Comparison of ENCODE assay signal across 8 mouse cellular contexts in the genomic region with DNA sequence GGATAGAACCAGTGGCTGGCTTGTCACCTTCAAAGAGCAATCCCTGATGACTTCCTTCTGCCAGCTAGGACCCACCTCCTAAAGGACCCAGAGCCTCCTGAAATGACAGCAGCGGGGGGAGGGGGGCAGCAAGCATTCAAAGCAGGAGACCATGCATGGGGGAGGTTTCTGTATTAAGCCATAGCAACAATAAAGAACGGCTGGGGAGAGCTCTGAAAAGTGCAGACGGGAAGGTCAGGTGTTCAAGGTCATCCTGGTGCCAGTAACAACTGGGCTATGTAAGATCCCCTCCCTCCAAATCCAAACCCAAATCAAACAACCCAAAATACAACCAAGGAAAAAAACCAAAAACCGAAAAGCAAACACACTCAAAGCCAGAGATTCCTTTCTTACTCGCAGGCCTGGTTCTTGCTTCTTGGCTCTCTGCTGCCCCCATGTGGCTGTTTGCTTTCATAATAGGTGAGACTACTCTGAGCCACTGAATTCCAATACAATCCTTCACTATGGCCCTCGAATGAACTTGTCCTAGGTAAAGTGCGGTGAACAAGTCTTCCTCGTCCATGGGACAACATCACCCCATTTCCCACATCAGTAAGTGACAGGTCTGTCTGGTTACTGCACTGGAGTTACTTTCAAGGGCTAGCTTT. TPM values are rescaled to one million over a fixed set of nuclear protein-coding genes. Genes with fewer than 3 reads are reported as not detected.
DNase-seq lines count a peak whose midpoint lies in the region; ATAC-seq and TF ChIP-seq lines count a peak whose summit lies in the region.

No protein-coding gene starts in this region.

- WGBS in hindbrain, postnatal 0 days, result 19% methylated on average over 8 of the region's 8 CpGs

- peak; percentile 91 for TF ChIP-seq CTCF in hindbrain, postnatal 0 days (IDR thresholded peaks at IDR 0.05; ENCODE audit: low read depth)

- DNase-seq in WW6 (ENCODE audit: low read depth, low spot score), result peak; percentile 68
- peak; percentile 78 to 82 for DNase-seq in cerebellum, postnatal 36 days
- peak; percentile 93 for DNase-seq in gastrocnemius, postnatal 10 days
- peak; percentile 92 for DNase-seq in hindbrain, postnatal 0 days (ENCODE audit: low spot score)
- DNase-seq in left cerebral cortex, adult 11 months (ENCODE audit: low spot score), result peak; percentile 51
- DNase-seq in right cerebral cortex, postnatal 10 days (ENCODE audit: low spot score in 2 of 2), result peak; percentile 88 to 93
- peak; percentile 67 for DNase-seq in urinary bladder, postnatal 10 days (ENCODE audit: low spot score)

- 0 out of 2 replicates have a peak overlapping the region, but pooled peaks have one; percentile 13 for H3K4me2 ChIP-seq in hindbrain, postnatal 0 days (ENCODE audit: low read depth, low read length)

- no peaks in the 10 kb centered on the region for H3K27me3 ChIP-seq in hindbrain, postnatal 0 days (ENCODE audit: insufficient read depth, low read length)

- no peak overlapping the region for H3K9ac ChIP-seq in hindbrain, postnatal 0 days (replicated peaks; ENCODE audit: low read length)

- H3K27ac ChIP-seq in hindbrain, postnatal 0 days, result no peak overlapping the region

- H3K4me3 ChIP-seq in hindbrain, postnatal 0 days (ENCODE audit: low read length), result no peak overlapping the region

- no peaks in the 10 kb centered on the region for H3K9me3 ChIP-seq in hindbrain, postnatal 0 days (ENCODE audit: low read length)

- no peaks in the 10 kb centered on the region for H3K36me3 ChIP-seq in hindbrain, postnatal 0 days (ENCODE audit: insufficient read depth, low read length)

- peak; percentile 80 for ATAC-seq in hindbrain, postnatal 0 days
- peak; percentile 79 for ATAC-seq in megakaryocyte, adult 5-6 weeks (ENCODE audit: poor library complexity, severe bottlenecking)

- no peaks in the 10 kb centered on the region for H3K4me1 ChIP-seq in hindbrain, postnatal 0 days (ENCODE audit: insufficient read depth, low read length)

RNA-seq across cellular contexts. Expression of gene Olfr1396, which starts 11.5 kb away (rescaled TPM):
- total RNA-seq in gastrocnemius, postnatal 10 days (2021), result not detected
- total RNA-seq in hindbrain, postnatal 0 days (2014; rRNA removed), result not detected in 2 replicates
- polyA plus RNA-seq in hindbrain, postnatal 0 days (2015; fragmentation: Nextera tagmentation; extraction: Ambion mirVana), result not detected in 2 replicates
- not detected in 2 replicates for total RNA-seq in megakaryocyte, adult 5-6 weeks (2015)
- not detected in 2 replicates for total RNA-seq in megakaryocyte, adult 5-6 weeks (2017)

RNA-seq across cellular contexts. Expression of gene Ifi47, which starts 26.8 kb away (rescaled TPM):
- 1 to 10 TPM in 1 of 2 experiments, under 1 TPM in 1; 0.77 to 1.9 TPM for total RNA-seq in gastrocnemius, postnatal 10 days (2021)
- total RNA-seq in hindbrain, postnatal 0 days (2014; rRNA removed), result 0.68 TPM in 1 of 2 replicates, not detected in the other
- polyA plus RNA-seq in hindbrain, postnatal 0 days (2015; fragmentation: Nextera tagmentation; extraction: Ambion mirVana), result 1.2 and 1.6 TPM in 2 replicates
- 92.4 and 108 TPM in 2 replicates for total RNA-seq in megakaryocyte, adult 5-6 weeks (2015)
- total RNA-seq in megakaryocyte, adult 5-6 weeks (2017), result 39.4 and 46.3 TPM in 2 replicates

RNA-seq across cellular contexts. Expression of gene Olfr1395, which starts 38.9 kb away (rescaled TPM):
- total RNA-seq in gastrocnemius, postnatal 10 days (2021), result not detected
- total RNA-seq in hindbrain, postnatal 0 days (2014; rRNA removed), result not detected in 2 replicates
- polyA plus RNA-seq in hindbrain, postnatal 0 days (2015; fragmentation: Nextera tagmentation; extraction: Ambion mirVana), result not detected in 2 replicates
- not detected in 2 replicates for total RNA-seq in megakaryocyte, adult 5-6 weeks (2015)
- not detected in 2 replicates for total RNA-seq in megakaryocyte, adult 5-6 weeks (2017)

RNA-seq across cellular contexts. Expression of gene Tgtp2, which starts 39.2 kb away (rescaled TPM):
- not detected for total RNA-seq in gastrocnemius, postnatal 10 days (2021)
- not detected in 2 replicates for total RNA-seq in hindbrain, postnatal 0 days (2014; rRNA removed)
- polyA plus RNA-seq in hindbrain, postnatal 0 days (2015; fragmentation: Nextera tagmentation; extraction: Ambion mirVana), result 0.20 and 0.52 TPM in 2 replicates
- total RNA-seq in megakaryocyte, adult 5-6 weeks (2015), result 12.4 and 17.6 TPM in 2 replicates
- total RNA-seq in megakaryocyte, adult 5-6 weeks (2017), result 30.2 and 39.3 TPM in 2 replicates

RNA-seq across cellular contexts. Expression of gene Olfr1394, which starts 51.0 kb away (rescaled TPM):
- total RNA-seq in gastrocnemius, postnatal 10 days (2021), result not detected
- not detected in 2 replicates for total RNA-seq in hindbrain, postnatal 0 days (2014; rRNA removed)
- polyA plus RNA-seq in hindbrain, postnatal 0 days (2015; fragmentation: Nextera tagmentation; extraction: Ambion mirVana), result not detected in 2 replicates
- total RNA-seq in megakaryocyte, adult 5-6 weeks (2015), result not detected in 2 replicates
- not detected in 2 replicates for total RNA-seq in megakaryocyte, adult 5-6 weeks (2017)

Comparison
In these comparisons a context has a peak if more than half of its experiments do, and no peak if none do; other contexts are left out.
1. RNA of gene Ifi47, which starts 26.8 kb away (total RNA-seq): 39.4 to 108 TPM in megakaryocyte, adult 5-6 weeks; 0.77 to 1.9 TPM in gastrocnemius, postnatal 10 days and 0.68 TPM in hindbrain, postnatal 0 days; every median in the first group is over 10 times any median in the second.
2. Peak in every context shown above with its lines, with median percentiles within 50 percentile points of each other: DNase-seq.